Mouse (Mus musculus): ENCODE results near the gene Catsper2. TPM values are rescaled to one million over a fixed set of nuclear protein-coding genes. Genes with fewer than 3 reads are reported as not detected.

The Catsper2 gene
- polyA plus RNA-seq, 1 experiment from 2014 or later, result 1.7 TPM

GRCm38 (mm10) chr2:121357494-121357893 is 56.1 kb downstream of the Catsper2 start, which contains the start of gene Ckmt1:
Ckmt1 (plus strand) TSS chr2:121357714.
- ATAC-seq (ENCODE audit: low read depth) (no peak), DNase-seq (ENCODE audit: low spot score) (no peak)
- no peak within 1 kb of the TSS for H3K27ac ChIP-seq (replicated peaks; ENCODE audit: low read depth, low read length)
- H3K4me1 ChIP-seq (ENCODE audit: control insufficient read depth, insufficient read depth, low read length), result peaks cover 14% of the 10 kb centered on the region
- H3K27me3 ChIP-seq (replicated peaks; ENCODE audit: control insufficient read depth, insufficient read depth, low read length), result no peaks in the 10 kb centered on the region
- H3K9me3 ChIP-seq (ENCODE audit: control insufficient read depth, low read length), result no peaks in the 10 kb centered on the region
- H3K9ac ChIP-seq (ENCODE audit: low read depth, low read length), result peak within 1 kb of the TSS; percentile 48; the same call in 1 of the 2 replicates
- no peaks in the 10 kb centered on the region for H3K36me3 ChIP-seq (ENCODE audit: control insufficient read depth, insufficient read depth, low read length)
- H3K4me3 ChIP-seq (ENCODE audit: low read depth, low read length), result peak within 1 kb of the TSS; percentile 24
- 55% methylated on average over 5 of the region's 5 CpGs for WGBS
- H3K4me2 ChIP-seq (ENCODE audit: low read depth, low read length), result peak within 1 kb of the TSS; percentile 51

- Histone ChIP-seq H3K27ac (replicated peaks; ENCODE audit: low read depth, low read length) (peak within 1 kb of the TSS; percentile 52), H3K9ac (ENCODE audit: low read depth, low read length) (peak within 1 kb of the TSS; percentile 78), H3K4me3 (ENCODE audit: low read depth, low read length) (peak within 1 kb of the TSS; percentile 68), H3K4me1 (ENCODE audit: control insufficient read depth, insufficient read depth, low read length) (peaks cover 14% of the 10 kb centered on the region), H3K4me2 (ENCODE audit: low read depth, low read length) (peak within 1 kb of the TSS; percentile 87), H3K9me3 (ENCODE audit: control insufficient read depth, low read length) (no peaks in the 10 kb centered on the region), H3K36me3 (ENCODE audit: control insufficient read depth, insufficient read depth, low read length) (no peaks in the 10 kb centered on the region), H3K27me3 (replicated peaks; ENCODE audit: control insufficient read depth, insufficient read depth, low read length) (no peaks in the 10 kb centered on the region)
- WGBS, result 1% methylated on average over 56 of the region's 58 CpGs
- DNase-seq (ENCODE audit: low spot score) (peak; percentile 98), ATAC-seq (ENCODE audit: low read depth) (peak; percentile 96)
Measured at GRCm38 (mm10) chr2:121354820-121355592, 58.6 kb downstream of the Catsper2 start, which contains the start of gene Ppip5k1. Ppip5k1 (minus strand) TSS chr2:121355396.

GRCm38 (mm10) chr2:121354378-121354777 is 59.2 kb downstream of the Catsper2 start:
- Histone ChIP-seq H3K27ac (replicated peaks; ENCODE audit: low read depth, low read length) (peak overlapping the region; percentile 52; the same call in 1 of the 2 replicates), H3K4me3 (ENCODE audit: low read depth, low read length) (peak overlapping the region; percentile 68), H3K4me2 (ENCODE audit: low read depth, low read length) (peak overlapping the region; percentile 87), H3K4me1 (ENCODE audit: control insufficient read depth, insufficient read depth, low read length) (peaks cover 14% of the 10 kb centered on the region), H3K36me3 (ENCODE audit: control insufficient read depth, insufficient read depth, low read length) (no peaks in the 10 kb centered on the region), H3K27me3 (replicated peaks; ENCODE audit: control insufficient read depth, insufficient read depth, low read length) (no peaks in the 10 kb centered on the region), H3K9ac (ENCODE audit: low read depth, low read length) (peak overlapping the region; percentile 78), H3K9me3 (ENCODE audit: control insufficient read depth, low read length) (no peaks in the 10 kb centered on the region)
- WGBS, result 2% methylated on average over 6 of the region's 6 CpGs
- DNase-seq (ENCODE audit: low spot score), result no peak
- no peak for ATAC-seq (ENCODE audit: low read depth)

- no peaks in the 10 kb centered on the region for H3K27me3 ChIP-seq (replicated peaks; ENCODE audit: control insufficient read depth, insufficient read depth, low read length)
- WGBS, result 64% methylated on average over 8 of the region's 8 CpGs
Measured at GRCm38 (mm10) chr2:121353156-121353555, 60.4 kb downstream of the Catsper2 start.

More at GRCm38 (mm10) chr2:121353156-121353555, 60.4 kb downstream of the Catsper2 start:
- H3K27ac ChIP-seq (replicated peaks; ENCODE audit: low read depth, low read length), result no peak overlapping the region
- H3K9me3 ChIP-seq (ENCODE audit: control insufficient read depth, low read length), result no peaks in the 10 kb centered on the region
- H3K36me3 ChIP-seq (ENCODE audit: control insufficient read depth, insufficient read depth, low read length), result peaks cover 6% of the 10 kb centered on the region; the same call in 1 of the 2 replicates
- DNase-seq (ENCODE audit: low spot score) (no peak), ATAC-seq (ENCODE audit: low read depth) (no peak)
- H3K4me1 ChIP-seq (ENCODE audit: control insufficient read depth, insufficient read depth, low read length), result peaks cover 5% of the 10 kb centered on the region
- H3K4me2 ChIP-seq (ENCODE audit: low read depth, low read length), result no peak overlapping the region
- H3K9ac ChIP-seq (ENCODE audit: low read depth, low read length), result no peak overlapping the region
- no peak overlapping the region for H3K4me3 ChIP-seq (ENCODE audit: low read depth, low read length)

Small RNAs within 50 kb of the gene (microRNA-seq; reads per million reads assigned to microRNA genes)
- gene Gm22953 (ENCODE audit: borderline number of aligned reads), result not detected

Other genes with a start within 250 kb of the Catsper2 start
- gene Tubgcp4, start 243.1 kb downstream of the Catsper2 start, polyA plus RNA-seq (2014; fragmentation: Nextera tagmentation; extraction: Ambion mirVana), result 39.5 and 41.6 TPM in 2 replicates
- 7.3 and 7.4 TPM in 2 replicates for gene Zscan29, start 242.7 kb downstream of the Catsper2 start, polyA plus RNA-seq (2014; fragmentation: Nextera tagmentation; extraction: Ambion mirVana)
- 50.3 and 60.5 TPM in 2 replicates for gene Trp53bp1, start 142.4 kb downstream of the Catsper2 start, polyA plus RNA-seq (2014; fragmentation: Nextera tagmentation; extraction: Ambion mirVana)
- gene Map1a, start 124.2 kb downstream of the Catsper2 start, polyA plus RNA-seq (2014; fragmentation: Nextera tagmentation; extraction: Ambion mirVana), result 10.9 and 15.8 TPM in 2 replicates
- gene Ppip5k1, start 58.4 kb downstream of the Catsper2 start, polyA plus RNA-seq (2014; fragmentation: Nextera tagmentation; extraction: Ambion mirVana), result 7.6 and 9.8 TPM in 2 replicates
- gene Ckmt1, start 56.1 kb downstream of the Catsper2 start, polyA plus RNA-seq (2014; fragmentation: Nextera tagmentation; extraction: Ambion mirVana), result 21.7 and 31.2 TPM in 2 replicates
- gene Strc, start 26.6 kb downstream of the Catsper2 start, polyA plus RNA-seq (2014; fragmentation: Nextera tagmentation; extraction: Ambion mirVana), result 0.04 and 0.07 TPM in 2 replicates
- gene Pdia3, start within 50 bp of the Catsper2 start, polyA plus RNA-seq (2014; fragmentation: Nextera tagmentation; extraction: Ambion mirVana), result 572 and 576 TPM in 2 replicates
- gene Ell3, start 30.5 kb upstream of the Catsper2 start, polyA plus RNA-seq (2014; fragmentation: Nextera tagmentation; extraction: Ambion mirVana), result 19.6 and 19.7 TPM in 2 replicates
- gene Serf2, start 35.4 kb upstream of the Catsper2 start, polyA plus RNA-seq (2014; fragmentation: Nextera tagmentation; extraction: Ambion mirVana), result 639 and 673 TPM in 2 replicates
- 92.5 and 92.9 TPM in 2 replicates for gene Hypk, start 39.5 kb upstream of the Catsper2 start, polyA plus RNA-seq (2014; fragmentation: Nextera tagmentation; extraction: Ambion mirVana)
- gene Serinc4, start 43.0 kb upstream of the Catsper2 start, polyA plus RNA-seq (2014; fragmentation: Nextera tagmentation; extraction: Ambion mirVana), result 0.24 and 0.32 TPM in 2 replicates
- gene Mfap1b, start 60.3 kb upstream of the Catsper2 start, polyA plus RNA-seq (2014; fragmentation: Nextera tagmentation; extraction: Ambion mirVana), result 52.4 and 56.7 TPM in 2 replicates
- 21.9 and 23.3 TPM in 2 replicates for gene Mfap1a, start 92.9 kb upstream of the Catsper2 start, polyA plus RNA-seq (2014; fragmentation: Nextera tagmentation; extraction: Ambion mirVana)
- gene Wdr76, start 92.9 kb upstream of the Catsper2 start, polyA plus RNA-seq (2014; fragmentation: Nextera tagmentation; extraction: Ambion mirVana), result 5.3 and 5.6 TPM in 2 replicates